Mouse (Mus musculus) olfactory bulb, adult 2 months (tissue): Measurements from ENCODE around the gene Gm5105. TPM values are rescaled to one million over a fixed set of nuclear protein-coding genes. Genes with fewer than 3 reads are reported as not detected.

Experiments used
- H3K27ac ChIP-seq: fragments of 200-500 bp; 2 replicates; pipeline ENCODE4 v1.5.1; 2012; ENCODE audit warnings: low read depth, low read length; ENCODE audit not compliant: insufficient read depth
- H3K4me1 ChIP-seq: fragments of 200-500 bp; 2 replicates; pipeline ENCODE4 v1.6.1; 2012; ENCODE audit warnings: low read length; ENCODE audit not compliant: control insufficient read depth, insufficient read depth
- H3K4me3 ChIP-seq: fragments of 200-500 bp; 2 replicates; pipeline ENCODE4 v1.5.1; 2012; ENCODE audit warnings: mild to moderate bottlenecking, low read depth, low read length, moderate library complexity; ENCODE audit not compliant: insufficient read depth
- CTCF ChIP-seq: fragments of 200-500 bp; IDR thresholded peaks from 2 replicates; pipeline ENCODE4 v1.5.1; 2012; ENCODE audit warnings: low read depth, mild to moderate bottlenecking, low read length, moderate library complexity; ENCODE audit not compliant: insufficient read depth
- POLR2A ChIP-seq: fragments of 200-500 bp; IDR thresholded peaks from 2 replicates; pipeline ENCODE4 v1.6.1; 2012; ENCODE audit warnings: mild to moderate bottlenecking, low read depth, low read length, moderate library complexity; ENCODE audit not compliant: insufficient read depth
- WGBS: fragments of 180-500 bp; shearing (Covaris S2); methylation state at CpG from one replicate; pipeline ENCODE4 v1.1.7; 2018; 5-methylcytosine and 5-hydroxymethylcytosine counted together
- polyA plus RNA-seq: library from polyadenylated mRNA; stranded (reverse); fragments of >200 nt; gene quantifications from 2 replicates; pipeline ENCODE4 v1.2.4, GENCODE M21; 2012; ENCODE audit warnings: low replicate concordance; ENCODE audit not compliant: missing spikeins, insufficient read depth, insufficient read length

Gm5105 gene
- polyA plus RNA-seq, 1 experiment: not detected

DNA sequence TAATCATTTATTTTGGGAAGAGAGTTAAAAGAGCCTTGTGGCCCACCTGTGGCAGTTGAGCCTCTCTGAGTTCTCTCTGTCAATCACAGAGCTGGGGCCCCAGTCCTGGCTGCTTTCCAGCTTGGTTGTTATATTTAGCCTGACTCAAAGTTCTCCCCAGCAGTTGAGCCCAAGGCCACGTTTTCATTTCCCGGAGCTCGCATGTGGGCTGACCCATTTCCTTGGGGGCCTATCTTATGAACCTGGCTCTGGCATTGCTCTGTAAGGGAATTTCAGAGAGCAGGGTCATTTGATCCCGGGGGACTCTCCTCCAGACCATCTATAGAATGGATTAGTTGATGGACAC lies 66.5 kb downstream of the Gm5105 start:
- Histone ChIP-seq H3K4me1 (peaks cover 5% of the 10 kb centered on the region), H3K4me3 (no peak overlapping the region), H3K27ac (no peak overlapping the region)
- WGBS: 63% methylated on average over 4 of the region's 4 CpGs
- TF ChIP-seq POLR2A: no peak
- TF ChIP-seq CTCF: no peak

- Histone ChIP-seq H3K4me1 (peaks cover 5% of the 10 kb centered on the region), H3K27ac (no peak overlapping the region), H3K4me3 (no peak overlapping the region)
- 97% methylated on average over 8 of the region's 8 CpGs for WGBS
- TF ChIP-seq POLR2A (no peak), CTCF (no peak)
These were observed 67.0 kb downstream of the Gm5105 start for GRCm38 (mm10) chr3:138000062-138000723.

DNA sequence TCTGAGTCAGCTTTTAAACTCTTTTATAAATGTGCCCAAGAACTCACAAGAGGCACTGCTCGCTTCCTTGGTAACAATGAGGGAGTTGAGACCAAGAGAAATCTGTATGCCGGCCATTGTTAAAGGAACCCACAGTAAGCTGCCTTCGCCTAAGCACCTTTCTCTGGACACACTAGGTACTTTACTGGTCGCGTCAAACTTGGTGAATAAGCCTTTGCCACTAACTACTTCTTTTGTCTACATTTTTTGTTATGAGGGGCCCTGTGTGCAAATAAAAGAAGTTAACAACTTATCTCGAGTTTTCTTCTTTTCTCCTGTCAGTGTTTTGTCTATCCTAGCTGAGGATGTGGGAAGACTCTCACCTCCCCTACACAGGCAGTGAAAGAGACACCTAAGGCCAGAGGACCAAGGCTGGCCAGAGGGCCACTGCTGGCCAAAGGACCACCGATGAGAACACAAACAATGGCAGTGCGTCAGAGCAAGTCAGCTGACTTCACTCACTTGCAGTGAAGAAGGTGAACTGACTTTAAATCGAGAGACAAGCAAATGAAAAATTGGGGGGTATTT lies 67.9 kb downstream of the Gm5105 start:
- Histone ChIP-seq H3K4me3 (no peak overlapping the region), H3K4me1 (peaks cover 8% of the 10 kb centered on the region), H3K27ac (no peak overlapping the region)
- 41% methylated on average over 9 of the region's 9 CpGs for WGBS
- TF ChIP-seq CTCF (no peak), POLR2A (no peak)

Other genes with a start within 250 kb of the Gm5105 start
- not detected in 2 replicates for gene H2afz, start 202.9 kb downstream of the Gm5105 start, polyA plus RNA-seq
- gene Dnajb14, start 199.7 kb downstream of the Gm5105 start, polyA plus RNA-seq: 48.1 TPM in 1 of 2 replicates, not detected in the other
- gene Lamtor3, start 148.9 kb downstream of the Gm5105 start, polyA plus RNA-seq: not detected in 2 replicates
- gene Dapp1, start 85.8 kb downstream of the Gm5105 start, polyA plus RNA-seq: not detected in 2 replicates
- not detected in 2 replicates for gene 1110002E22Rik, start 2.3 kb downstream of the Gm5105 start, polyA plus RNA-seq
- not detected in 2 replicates for gene Trmt10a, start 76.1 kb upstream of the Gm5105 start, polyA plus RNA-seq
- not detected in 2 replicates for gene Mttp, start 77.6 kb upstream of the Gm5105 start, polyA plus RNA-seq
- gene 4930579F01Rik, start 126.4 kb upstream of the Gm5105 start, polyA plus RNA-seq: not detected in 2 replicates
- gene Adh7, start 150.4 kb upstream of the Gm5105 start, polyA plus RNA-seq: not detected in 2 replicates
- gene Adh1, start 193.6 kb upstream of the Gm5105 start, polyA plus RNA-seq: not detected in 2 replicates
- not detected in 2 replicates for gene Adh6a, start 245.9 kb upstream of the Gm5105 start, polyA plus RNA-seq